Mouse (Mus musculus): ENCODE measurements around the gene Mfsd4b5. TPM values are rescaled to one million over a fixed set of nuclear protein-coding genes. Genes with fewer than 3 reads are reported as not detected.
"Not testable (repeated sequence)": the region's sequence is repeated elsewhere in the genome, so short reads cannot be mapped to it uniquely, and the experiment has no call there.

The Mfsd4b5 gene
- total RNA-seq (2021) = 0.81 and 1.0 TPM in 2 replicates
- long read RNA-seq, partial matches to known transcripts = 0 of 1 reads
- long read RNA-seq, other reads (novel, unspliced or antisense) = 1 of 1 reads

- no peak for DNase-seq
Measured at GRCm38 (mm10) chr10:39986466-39986865, at the start of gene Mfsd4b5. TSS of gene Mfsd4b5 (minus strand) at chr10:39986646.

- no peak for DNase-seq
Measured at GRCm38 (mm10) chr10:40034956-40035355, 48.5 kb upstream of the Mfsd4b5 start.

GRCm38 (mm10) chr10:40032897-40033296 lies 46.5 kb upstream of the Mfsd4b5 start:
- DNase-seq = no peak

GRCm38 (mm10) chr10:40030716-40031115 lies 44.3 kb upstream of the Mfsd4b5 start:
- no peak for DNase-seq

GRCm38 (mm10) chr10:40029610-40030009 lies 43.2 kb upstream of the Mfsd4b5 start:
- no peak for DNase-seq

GRCm38 (mm10) chr10:40028091-40028490 lies 41.6 kb upstream of the Mfsd4b5 start:
- no peak for DNase-seq

- no peak for DNase-seq
Measured at GRCm38 (mm10) chr10:40026546-40026945, 40.1 kb upstream of the Mfsd4b5 start.

GRCm38 (mm10) chr10:40025560-40025959 lies 39.1 kb upstream of the Mfsd4b5 start:
- no peak for DNase-seq

- DNase-seq = peak; percentile 79
Measured at GRCm38 (mm10) chr10:40024554-40025428, 38.3 kb upstream of the Mfsd4b5 start, which contains the start of gene Mfsd4b1. TSS of gene Mfsd4b1 (minus strand) at chr10:40025268.

- DNase-seq = no peak
Measured at GRCm38 (mm10) chr10:40020401-40020800, 34.0 kb upstream of the Mfsd4b5 start.

- no peak for DNase-seq
Measured at GRCm38 (mm10) chr10:40019492-40019891, 33.0 kb upstream of the Mfsd4b5 start.

GRCm38 (mm10) chr10:40018261-40018860 lies 31.9 kb upstream of the Mfsd4b5 start:
- DNase-seq = no peak

- DNase-seq = no peak
Measured at GRCm38 (mm10) chr10:40009591-40009990, 23.1 kb upstream of the Mfsd4b5 start.

GRCm38 (mm10) chr10:40008847-40009246 lies 22.4 kb upstream of the Mfsd4b5 start:
- not testable (repeated sequence) for DNase-seq

- DNase-seq = no peak
Measured at GRCm38 (mm10) chr10:40007953-40008352, 21.5 kb upstream of the Mfsd4b5 start.

- DNase-seq = no peak
Measured at GRCm38 (mm10) chr10:40006963-40007362, 20.5 kb upstream of the Mfsd4b5 start.

GRCm38 (mm10) chr10:40000746-40001145 lies 14.3 kb upstream of the Mfsd4b5 start:
- no peak for DNase-seq

- DNase-seq = no peak
Measured at GRCm38 (mm10) chr10:39991155-39991554, 4.7 kb upstream of the Mfsd4b5 start.

GRCm38 (mm10) chr10:39982604-39983003 lies 3.8 kb downstream of the Mfsd4b5 start:
- no peak for DNase-seq

- no peak for DNase-seq
Measured at GRCm38 (mm10) chr10:39978231-39978630, 8.2 kb downstream of the Mfsd4b5 start.

- DNase-seq = no peak
Measured at GRCm38 (mm10) chr10:39977346-39977745, 9.1 kb downstream of the Mfsd4b5 start.

GRCm38 (mm10) chr10:39975771-39976170 lies 10.7 kb downstream of the Mfsd4b5 start:
- no peak for DNase-seq

GRCm38 (mm10) chr10:39974982-39975381 lies 11.5 kb downstream of the Mfsd4b5 start:
- no peak for DNase-seq
